Mouse (Mus musculus) neutrophil, adult 5-6 weeks (primary cell): Measurements from ENCODE around the gene Zfp346. TPM values are rescaled to one million over a fixed set of nuclear protein-coding genes. Genes with fewer than 3 reads are reported as not detected.

ENCODE experiments used
- ATAC-seq: fragments of 151-379, 151-347 bp; 2 replicates; pipeline ENCODE4 v1.8.0; 2017; ENCODE audit warnings: mild to moderate bottlenecking, moderate TSS enrichment; ENCODE audit not compliant: insufficient number of reproducible peaks, poor library complexity, low FRiP score, severe bottlenecking; ENCODE audit errors: extremely low read depth
- total RNA-seq: library from RNA; stranded (forward); fragments of 200-1000 nt; gene quantifications from 2 replicates; pipeline ENCODE4 v1.2.3, GENCODE M21; 2017

The Zfp346 gene
- total RNA-seq, 1 experiment from 2014 or later = 19.3 TPM

DNA sequence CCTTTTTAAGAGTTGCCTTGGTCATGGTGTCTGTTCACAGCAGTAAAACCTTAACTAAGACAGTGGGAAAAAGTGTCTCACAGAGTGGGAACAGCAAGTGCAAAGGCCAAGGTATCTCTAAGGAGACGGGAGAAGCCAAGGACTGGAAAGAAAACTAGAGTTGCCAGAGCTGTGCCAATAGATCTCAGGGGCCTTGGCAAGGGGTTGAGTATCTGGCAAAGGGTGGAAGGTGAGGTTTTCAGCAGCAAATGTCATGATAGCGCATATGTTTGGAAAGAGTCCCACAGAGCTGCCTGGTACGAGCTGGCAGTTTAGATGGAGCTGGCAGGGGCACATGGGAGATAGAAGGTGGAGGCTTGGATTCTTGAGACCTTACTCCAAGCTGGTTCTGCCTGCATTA is 74.5 kb downstream of the Zfp346 start:
- ATAC-seq = no peak

DNA sequence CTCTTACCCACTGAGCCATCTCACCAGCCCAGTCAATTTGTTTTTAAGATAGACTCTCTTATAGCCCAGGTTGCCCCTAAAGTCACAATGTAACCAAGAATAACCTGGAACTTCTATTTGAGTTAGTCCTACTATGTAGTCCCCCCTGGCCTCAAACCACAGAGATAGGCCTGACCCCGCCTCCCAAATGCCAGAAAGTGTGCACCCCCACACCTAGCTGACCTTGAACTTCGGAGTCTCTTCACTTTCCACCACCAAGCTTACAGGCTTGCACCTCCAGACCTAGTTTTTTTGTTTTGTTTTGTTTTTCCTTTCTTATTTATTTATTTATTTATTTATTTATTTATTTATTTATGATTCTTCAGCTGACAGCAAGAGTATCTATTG is 76.7 kb downstream of the Zfp346 start:
- no peak for ATAC-seq

DNA sequence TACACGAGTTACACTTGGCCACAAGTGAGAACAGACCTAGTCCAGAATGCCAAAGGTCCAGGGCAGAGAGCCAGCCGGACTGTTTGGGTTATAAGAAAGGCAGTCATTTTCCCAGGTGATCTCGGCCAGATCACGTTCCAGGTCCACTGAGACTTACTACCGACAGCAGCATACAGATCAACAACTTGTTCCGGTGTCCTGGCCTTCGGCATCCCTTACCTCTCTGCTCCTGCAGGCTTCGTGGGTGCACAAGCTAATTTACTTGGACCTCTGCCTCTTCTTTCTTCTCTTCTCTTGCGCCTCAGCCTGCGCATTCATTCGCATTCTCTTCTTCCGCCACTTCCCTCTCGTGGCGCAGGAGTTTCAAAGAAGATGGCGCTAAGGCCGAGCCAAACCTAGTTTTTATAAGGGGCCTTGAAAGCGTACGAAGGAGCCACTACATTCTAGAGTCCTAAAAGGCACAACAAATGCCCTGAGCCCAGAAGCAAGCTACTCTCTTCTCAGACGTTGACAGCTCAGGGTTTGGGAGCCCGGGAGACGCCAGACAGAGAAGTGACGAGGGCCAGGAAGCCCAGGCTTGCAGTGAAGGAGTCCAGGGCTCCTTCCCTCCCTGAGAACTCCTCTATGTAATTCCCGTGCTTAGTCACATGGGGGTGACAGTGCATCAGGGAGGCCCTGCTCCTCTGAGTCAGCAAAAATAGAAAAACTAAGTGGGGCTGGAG is 77.2 kb downstream of the Zfp346 start:
- ATAC-seq = peak; percentile 61

DNA sequence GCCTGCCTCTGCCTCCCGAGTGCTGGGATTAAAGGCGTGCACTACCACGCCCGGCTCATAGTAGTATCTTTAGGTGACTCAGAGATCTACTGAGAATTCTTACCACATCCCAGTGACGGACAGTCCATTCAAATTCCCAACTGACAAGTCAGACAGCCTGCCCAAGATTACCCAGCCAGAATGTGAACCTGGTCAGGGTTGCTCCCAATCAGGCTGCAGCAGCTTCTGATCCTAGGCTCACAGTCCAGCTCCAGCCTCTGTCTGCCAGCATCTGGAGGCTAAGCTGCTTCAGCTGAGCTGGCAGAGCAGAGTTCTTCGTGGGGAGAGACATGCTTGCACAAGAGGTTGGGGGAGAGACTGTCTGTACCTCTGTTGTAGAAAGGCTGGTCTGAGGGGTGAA is 78.3 kb downstream of the Zfp346 start:
- ATAC-seq = no peak

Other genes starting within 250 kb of the Zfp346 start
- 0.12 TPM in 1 of 2 replicates, not detected in the other for gene Unc5a, start 155.9 kb upstream of the Zfp346 start, total RNA-seq
- gene Hk3, start 83.9 kb upstream of the Zfp346 start, total RNA-seq = 112 and 129 TPM in 2 replicates
- 88.2 and 112 TPM in 2 replicates for gene Uimc1, start 5.0 kb upstream of the Zfp346 start, total RNA-seq
- gene Gm17617, start 28.2 kb downstream of the Zfp346 start, total RNA-seq = not detected in 2 replicates
- gene Fgfr4, start 47.3 kb downstream of the Zfp346 start, total RNA-seq = not detected in 2 replicates
- 211 and 232 TPM in 2 replicates for gene Nsd1, start 104.5 kb downstream of the Zfp346 start, total RNA-seq
- gene Prelid1, start 215.2 kb downstream of the Zfp346 start, total RNA-seq = 95.5 and 96.0 TPM in 2 replicates
- gene Rab24, start 216.6 kb downstream of the Zfp346 start, total RNA-seq = 60.8 and 61.9 TPM in 2 replicates
- 0.61 and 1.7 TPM in 2 replicates for gene Mxd3, start 224.5 kb downstream of the Zfp346 start, total RNA-seq